Mouse (Mus musculus) CH12.LX (cell line): ENCODE measurements around the gene Flt1.

Experiments used
- CTCF ChIP-seq, 2 experiments: IDR thresholded peaks in 1 of 2; conservative IDR thresholded peaks in 1 of 2; 2 replicates each; pipeline ENCODE4 v1.5.1; 2011 to 2012; ENCODE audit warnings: low read depth in 2 of 2, low read length in 2 of 2, improper control_type of control experiment in 1 of 2, inconsistent platforms in 1 of 2, mild to moderate bottlenecking in 1 of 2, moderate library complexity in 1 of 2
- EP300 ChIP-seq: IDR thresholded peaks from 2 replicates; pipeline ENCODE4 v1.6.1; 2011; ENCODE audit warnings: low read length, improper control_type of control experiment
- UBTF ChIP-seq: IDR thresholded peaks from 2 replicates; pipeline ENCODE4 v1.6.1; 2012; ENCODE audit warnings: low read depth, mild to moderate bottlenecking, inconsistent platforms, low read length, improper control_type of control experiment, moderate library complexity
- ZC3H11A ChIP-seq: IDR thresholded peaks from 2 replicates; pipeline ENCODE4 v1.6.1; 2012; ENCODE audit warnings: low read depth, mild to moderate bottlenecking, inconsistent platforms, low read length, improper control_type of control experiment

- no peak for TF ChIP-seq ZC3H11A
- TF ChIP-seq EP300, result peak; percentile 81; the same call in 1 of the 2 replicates
- TF ChIP-seq CTCF (conservative IDR thresholded peaks at IDR 0.05 in 1 of 2, IDR thresholded peaks at IDR 0.05 in 1 of 2; ENCODE audit: low read depth in 2 of 2, low read length in 2 of 2), result 0 out of 4 replicates have a peak, but pooled peaks of 1 of the 2 experiments have one; percentile 4
- TF ChIP-seq UBTF, result no peak
Observed at GRCm38 (mm10) chr5:147697165-147697564, 28.6 kb downstream of the Flt1 start.
